Mouse (Mus musculus) midbrain, postnatal 0 days (tissue): ENCODE results near the gene Pnpla8. TPM values are rescaled to one million over a fixed set of nuclear protein-coding genes. Genes with fewer than 3 reads are reported as not detected.

Experiments
- ATAC-seq: fragments of 200-750 bp; cut with Nextera tagmentation; 2 replicates; pipeline ENCODE4 v1.8.0; 2017; ENCODE audit warnings: moderate number of reproducible peaks, mild to moderate bottlenecking, moderate TSS enrichment, moderate library complexity; ENCODE audit not compliant: low FRiP score
- DNase-seq: peaks from one replicate; pipeline ENCODE4 v3.0.0-alpha.2; 2015; ENCODE audit warnings: low spot score
- H3K27ac ChIP-seq: fragments of 300-500 bp; sonication (generic); 2 replicates; pipeline ENCODE4 v1.5.1; 2014; ENCODE audit warnings: low read depth, mild to moderate bottlenecking, low read length, mixed read lengths
- H3K27me3 ChIP-seq: fragments of 300-500 bp; sonication (generic); 2 replicates; pipeline ENCODE4 v1.6.1; 2014; ENCODE audit warnings: low read length, control low read depth, mixed read lengths; ENCODE audit not compliant: insufficient read depth
- H3K36me3 ChIP-seq: fragments of 300-500 bp; sonication (generic); 2 replicates; pipeline ENCODE4 v1.6.1; 2014; ENCODE audit warnings: low read length, control low read depth, mixed read lengths; ENCODE audit not compliant: insufficient read depth
- H3K4me1 ChIP-seq: fragments of 300-500 bp; sonication (generic); 2 replicates; pipeline ENCODE4 v1.6.1; 2014; ENCODE audit warnings: mild to moderate bottlenecking, control low read depth, antibody characterized with exemption, low read length, mixed read lengths; ENCODE audit not compliant: insufficient read depth
- H3K4me2 ChIP-seq: fragments of 300-500 bp; sonication (generic); 2 replicates; pipeline ENCODE4 v1.6.1; 2014; ENCODE audit warnings: low read depth, mild to moderate bottlenecking, low read length, mixed read lengths; ENCODE audit not compliant: poor library complexity, severe bottlenecking
- H3K4me3 ChIP-seq: fragments of 300-500 bp; sonication (generic); 2 replicates; pipeline ENCODE4 v1.5.1; 2014; ENCODE audit warnings: low read depth, mild to moderate bottlenecking, low read length, moderate library complexity
- H3K9ac ChIP-seq: fragments of 300-500 bp; sonication (generic); replicated peaks from 2 replicates; pipeline ENCODE4 v1.6.1; 2014; ENCODE audit warnings: mild to moderate bottlenecking, low read length, moderate library complexity, mixed read lengths; ENCODE audit not compliant: poor library complexity, severe bottlenecking
- H3K9me3 ChIP-seq: fragments of 300-500 bp; sonication (generic); 2 replicates; pipeline ENCODE4 v1.6.1; 2016; ENCODE audit warnings: low read length, control low read depth
- CTCF ChIP-seq: IDR thresholded peaks from 2 replicates; pipeline ENCODE4 v1.5.1; 2016; ENCODE audit warnings: antibody characterized with exemption, mild to moderate bottlenecking
- WGBS: fragments of 180-500 bp; shearing (Covaris S2); extraction: QIAGEN DNeasy Blood & Tissue Kit; methylation state at CpG from one replicate; pipeline ENCODE4 v1.1.7; 2014; 5-methylcytosine and 5-hydroxymethylcytosine counted together
- polyA plus RNA-seq: library from polyadenylated mRNA; unstranded; fragments of >200 nt; fragmentation: Nextera tagmentation; extraction: Ambion mirVana; gene quantifications from 2 replicates; pipeline ENCODE4 v1.2.1, GENCODE M21; 2015
- total RNA-seq: library from RNA; depleted of rRNA; stranded (reverse); fragments of >200 nt; gene quantifications from 2 replicates; pipeline ENCODE4 v1.2.3, GENCODE M21; 2014

The Pnpla8 gene
- total and polyA plus RNA-seq, 2 experiments from 2014 or later, result 75.8 to 125 TPM

GRCm38 (mm10) chr12:44224650-44225049 is 3.5 kb downstream of the Pnpla8 start:
- Histone ChIP-seq H3K4me2 (no peak overlapping the region), H3K36me3 (no peaks in the 10 kb centered on the region), H3K4me3 (no peak overlapping the region), H3K9ac (no peak overlapping the region), H3K27me3 (no peaks in the 10 kb centered on the region), H3K4me1 (no peaks in the 10 kb centered on the region), H3K27ac (no peak overlapping the region), H3K9me3 (no peaks in the 10 kb centered on the region)
- WGBS, result 75% methylated on average over 3 of the region's 3 CpGs
- DNase-seq (no peak), ATAC-seq (no peak)
- TF ChIP-seq CTCF, result no peak

DNA sequence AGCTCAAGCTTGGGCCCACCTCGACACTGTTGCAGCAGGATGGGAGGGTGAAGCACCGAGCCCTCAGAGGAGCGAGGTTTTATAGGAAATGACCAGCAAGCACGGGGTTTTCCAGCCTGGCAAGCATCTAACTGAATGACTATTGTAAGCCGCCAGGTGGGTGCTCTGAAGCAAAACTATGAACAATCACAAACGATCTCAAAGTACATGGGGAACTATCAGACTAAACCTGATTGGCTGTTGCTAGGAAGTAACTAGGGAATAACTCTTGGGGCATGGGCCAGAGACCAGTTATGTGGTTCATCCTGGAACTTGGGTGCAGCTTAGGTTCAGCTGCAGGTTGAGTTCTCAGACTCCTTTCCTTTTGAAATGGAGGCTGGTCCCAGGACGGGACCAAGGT is 19.9 kb downstream of the Pnpla8 start:
- no peak for DNase-seq
- no peak overlapping the region for H3K4me2 ChIP-seq
- no peak overlapping the region for H3K4me3 ChIP-seq
- no peaks in the 10 kb centered on the region for H3K27me3 ChIP-seq
- no peak for ATAC-seq
- no peak for TF ChIP-seq CTCF
- H3K36me3 ChIP-seq, result no peaks in the 10 kb centered on the region
- no peaks in the 10 kb centered on the region for H3K4me1 ChIP-seq
- H3K9me3 ChIP-seq, result no peaks in the 10 kb centered on the region
- H3K27ac ChIP-seq, result no peak overlapping the region
- no peak overlapping the region for H3K9ac ChIP-seq
- WGBS, result 70% methylated on average over 7 of the region's 7 CpGs

- Histone ChIP-seq H3K4me3 (no peak overlapping the region), H3K9me3 (no peaks in the 10 kb centered on the region), H3K4me1 (no peaks in the 10 kb centered on the region), H3K36me3 (no peaks in the 10 kb centered on the region), H3K27ac (no peak overlapping the region), H3K27me3 (no peaks in the 10 kb centered on the region), H3K9ac (no peak overlapping the region), H3K4me2 (no peak overlapping the region)
- 91% methylated on average over 4 of the region's 4 CpGs for WGBS
- no peak for DNase-seq
- TF ChIP-seq CTCF, result no peak
- ATAC-seq, result no peak
Measured at GRCm38 (mm10) chr12:44242407-44242806, 21.2 kb downstream of the Pnpla8 start.

- no peak for ATAC-seq
- Histone ChIP-seq H3K36me3 (no peaks in the 10 kb centered on the region), H3K9me3 (no peaks in the 10 kb centered on the region), H3K4me3 (no peak overlapping the region), H3K4me2 (no peak overlapping the region), H3K9ac (no peak overlapping the region), H3K4me1 (no peaks in the 10 kb centered on the region), H3K27me3 (no peaks in the 10 kb centered on the region), H3K27ac (no peak overlapping the region)
- DNase-seq, result no peak
- TF ChIP-seq CTCF, result no peak
- WGBS, result 81% methylated on average over 3 of the region's 3 CpGs
Measured at GRCm38 (mm10) chr12:44245739-44246138, 24.6 kb downstream of the Pnpla8 start.

DNA sequence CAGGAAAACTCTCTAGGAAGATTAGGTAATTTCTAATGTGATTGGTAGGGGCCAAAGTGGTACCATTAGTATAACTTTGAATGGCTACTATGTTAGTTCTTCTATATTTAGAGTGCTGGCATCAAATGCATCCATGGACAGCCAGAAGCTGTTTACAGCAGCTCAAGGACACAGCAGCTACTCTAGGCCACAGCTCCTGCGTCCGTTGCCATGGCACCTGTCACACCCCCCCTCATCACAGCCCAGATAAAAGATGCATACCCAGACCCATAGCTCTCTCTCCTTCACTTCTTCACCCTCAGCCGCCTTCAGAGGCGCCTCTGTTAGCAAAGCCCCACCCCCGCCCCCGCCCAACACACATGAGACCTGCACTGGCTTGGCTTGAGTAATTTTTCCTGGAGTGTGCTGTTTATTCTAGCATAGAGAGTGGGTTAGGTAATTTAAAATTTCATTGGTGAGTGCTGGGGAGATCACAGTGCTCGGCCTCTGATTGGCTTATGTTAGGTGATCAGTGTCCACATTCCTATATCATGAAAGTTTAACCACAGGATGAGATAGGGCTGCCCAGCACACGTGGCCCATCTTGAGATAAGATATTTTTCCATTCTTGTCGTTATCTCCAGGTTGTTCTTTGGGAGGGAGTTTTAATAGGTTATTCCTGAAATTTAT is 27.3 kb downstream of the Pnpla8 start:
- H3K4me3 ChIP-seq, result no peak overlapping the region
- WGBS, result 78% methylated on average over 9 of the region's 9 CpGs
- no peak for DNase-seq
- H3K36me3 ChIP-seq, result no peaks in the 10 kb centered on the region
- no peak for ATAC-seq
- no peak overlapping the region for H3K27ac ChIP-seq
- no peak overlapping the region for H3K9ac ChIP-seq
- no peak for TF ChIP-seq CTCF
- H3K4me1 ChIP-seq, result no peaks in the 10 kb centered on the region
- H3K4me2 ChIP-seq, result no peak overlapping the region
- no peaks in the 10 kb centered on the region for H3K9me3 ChIP-seq
- no peaks in the 10 kb centered on the region for H3K27me3 ChIP-seq

GRCm38 (mm10) chr12:44262612-44263011 is 41.4 kb downstream of the Pnpla8 start:
- Histone ChIP-seq H3K36me3 (no peaks in the 10 kb centered on the region), H3K27ac (no peak overlapping the region), H3K27me3 (no peaks in the 10 kb centered on the region), H3K9ac (no peak overlapping the region), H3K4me3 (no peak overlapping the region), H3K4me2 (no peak overlapping the region), H3K4me1 (no peaks in the 10 kb centered on the region), H3K9me3 (no peaks in the 10 kb centered on the region)
- DNase-seq (no peak), ATAC-seq (no peak)
- no peak for TF ChIP-seq CTCF
